Mouse (Mus musculus): Measurements from ENCODE around the gene Cox16.

The Cox16 gene

DNA sequence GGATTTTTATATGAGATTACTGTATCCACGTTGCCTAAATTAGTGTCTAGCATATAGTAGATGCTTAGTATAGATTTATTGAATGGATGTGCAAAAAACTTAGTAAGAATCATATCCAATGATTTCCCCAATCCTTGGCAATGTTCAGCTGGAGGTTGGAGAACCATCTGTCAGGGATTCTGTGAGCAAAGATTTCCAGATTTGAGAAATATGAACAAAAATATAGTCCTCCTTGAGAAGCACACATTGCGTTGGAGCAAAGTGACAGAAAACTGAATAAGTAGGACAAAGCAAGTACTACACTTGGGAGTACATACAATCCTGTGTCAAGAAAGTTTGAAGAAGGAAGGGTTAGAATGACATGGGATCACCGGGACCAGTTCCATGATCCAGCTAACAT lies 160.8 kb downstream of the Cox16 start:
- no peak for DNase-seq (ENCODE audit: low spot score in 2 of 2)

DNA sequence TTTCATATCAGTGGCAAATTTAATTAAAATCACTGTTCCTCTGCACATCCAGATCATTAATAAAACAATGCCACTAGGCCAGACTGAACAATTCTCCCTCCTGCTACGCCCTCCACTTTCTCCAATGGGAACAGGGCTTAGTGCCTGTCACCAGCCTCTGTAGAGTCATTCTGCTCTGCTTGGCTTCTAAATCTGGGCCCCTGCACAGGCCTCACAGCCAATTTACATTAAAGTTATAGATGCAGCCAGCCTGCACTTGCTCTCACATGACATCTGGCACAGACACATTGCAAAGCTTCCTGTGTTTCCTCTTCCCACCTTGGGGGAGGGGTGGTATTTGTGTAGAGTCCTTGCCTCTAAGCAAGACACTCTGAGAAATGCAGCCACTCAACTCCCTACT lies 163.9 kb downstream of the Cox16 start:
- no peak for DNase-seq (ENCODE audit: low spot score in 2 of 2)

DNA sequence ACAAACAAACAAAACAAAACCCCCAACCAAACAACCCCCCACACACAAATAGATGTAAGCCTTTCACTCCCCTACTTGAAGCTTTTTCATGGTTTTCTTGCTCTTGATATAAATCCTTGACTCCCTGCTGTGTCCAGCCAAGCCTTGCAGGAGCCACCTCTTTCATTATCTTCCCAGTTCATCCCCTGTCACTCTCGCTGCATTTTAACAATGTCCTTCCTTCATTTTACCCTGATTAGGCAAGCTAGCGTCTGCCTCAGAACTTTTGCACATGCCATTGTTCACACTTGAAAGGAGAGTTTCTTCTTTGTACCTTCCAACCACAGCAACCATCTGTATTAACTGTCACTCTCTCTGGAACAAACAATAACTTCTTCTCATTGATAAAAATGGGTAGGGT lies 167.1 kb downstream of the Cox16 start:
- DNase-seq (ENCODE audit: low spot score in 2 of 2): no peak

DNA sequence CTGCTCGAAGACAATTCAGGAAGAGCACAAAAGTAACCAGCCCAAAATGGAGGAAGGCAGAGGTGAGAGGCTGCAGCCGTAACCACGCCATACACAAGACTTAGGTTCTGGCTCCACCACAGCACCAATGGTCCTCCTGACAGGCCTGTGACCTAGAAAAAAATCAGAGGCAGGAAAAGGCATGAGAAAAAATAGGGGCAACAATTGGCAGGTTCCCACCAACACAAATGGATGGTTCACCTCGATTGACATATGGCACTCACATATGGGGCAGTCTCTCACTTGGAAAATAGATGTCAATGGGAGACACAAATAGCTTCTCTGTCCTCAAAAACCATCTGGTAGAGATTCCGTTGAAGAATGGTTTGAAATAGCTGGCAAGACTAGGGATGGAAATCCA lies 169.0 kb downstream of the Cox16 start:
- no peak for DNase-seq (ENCODE audit: low spot score in 2 of 2)

All from spleen, postnatal 4 days (tissue).